Mouse (Mus musculus) forebrain, embryonic 10.5 days (tissue): Measurements from ENCODE around the gene Pnpo. TPM values are rescaled to one million over a fixed set of nuclear protein-coding genes. Genes with fewer than 3 reads are reported as not detected.
A peak's percentile ranks its signal among the peaks of the same experiment; 100 is the strongest.

ENCODE experiments used
- DNase-seq: peaks from one replicate; pipeline ENCODE4 v3.0.0-alpha.2; 2017; ENCODE audit warnings: low spot score; ENCODE audit errors: extremely low spot score
- H3K27ac ChIP-seq: fragments of 300-500 bp; sonication (generic); 2 replicates; pipeline ENCODE4 v1.5.1; 2016; ENCODE audit warnings: mild to moderate bottlenecking
- H3K27me3 ChIP-seq: fragments of 300-500 bp; sonication (generic); 2 replicates; pipeline ENCODE4 v1.6.1; 2016; ENCODE audit warnings: mild to moderate bottlenecking; ENCODE audit not compliant: poor library complexity, severe bottlenecking
- H3K36me3 ChIP-seq: fragments of 300-500 bp; sonication (generic); replicated peaks from 2 replicates; pipeline ENCODE4 v1.6.1; 2016; ENCODE audit warnings: mild to moderate bottlenecking, moderate library complexity
- H3K4me1 ChIP-seq: fragments of 300-500 bp; sonication (generic); 2 replicates; pipeline ENCODE4 v1.6.1; 2016
- H3K4me3 ChIP-seq: fragments of 300-500 bp; sonication (generic); 2 replicates; pipeline ENCODE4 v1.5.1; 2016; ENCODE audit warnings: mild to moderate bottlenecking, moderate library complexity
- H3K9me3 ChIP-seq: fragments of 300-500 bp; sonication (generic); 2 replicates; pipeline ENCODE4 v1.6.1; 2016; ENCODE audit warnings: mild to moderate bottlenecking, moderate library complexity
- whole genome bisulfite sequencing: fragments of 180-500 bp; shearing (Covaris S2); methylation state at CpG from one replicate; pipeline ENCODE4 v1.1.7; 2016; 5-methylcytosine and 5-hydroxymethylcytosine counted together
- polyA plus RNA-seq: library from polyadenylated mRNA; unstranded; fragments of >200 nt; fragmentation: Nextera tagmentation; extraction: Ambion mirVana; gene quantifications from 2 replicates; pipeline ENCODE4 v1.2.1, GENCODE M21; 2016

Pnpo gene
- polyA plus RNA-seq, 1 experiment from 2014 or later, result 40.7 TPM

DNA sequence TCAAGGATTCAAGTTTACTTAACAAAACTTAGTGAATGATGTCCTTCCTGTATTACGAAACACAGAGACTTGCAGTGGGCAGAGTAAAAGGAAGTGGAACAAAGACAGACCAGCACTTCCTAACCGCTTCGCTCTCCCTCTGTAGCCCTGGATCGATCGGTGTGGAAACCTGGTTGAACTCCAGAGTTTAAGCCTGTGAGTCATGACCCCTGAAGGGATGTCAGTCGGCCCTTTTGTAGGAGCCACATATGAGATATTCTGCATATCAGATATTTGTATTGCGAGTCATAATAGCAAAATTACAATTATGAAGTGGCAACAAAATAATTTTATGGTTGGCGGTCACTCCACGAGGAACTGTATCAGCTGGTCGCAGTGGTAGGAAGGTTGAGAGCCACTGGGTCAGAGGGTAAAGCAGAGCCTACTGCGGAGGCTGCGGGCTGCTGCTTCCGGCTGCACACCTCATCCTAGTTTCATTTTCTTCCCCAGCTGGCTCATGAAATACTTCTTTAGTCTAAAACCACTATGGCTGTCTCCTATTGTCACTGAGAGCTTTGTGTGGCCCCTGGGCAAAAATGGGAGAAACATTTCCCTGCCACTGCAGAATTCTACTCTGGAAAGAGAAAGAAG, 23.2 kb upstream of the Pnpo start:
- 94% methylated on average over 13 of the region's 13 CpGs for WGBS
- Histone ChIP-seq H3K27ac (no peak overlapping the region), H3K36me3 (peaks cover 22% of the 10 kb centered on the region)

GRCm38 (mm10) chr11:96966172-96966571, 22.4 kb upstream of the Pnpo start:
- no peak overlapping the region for H3K27ac ChIP-seq
- no peaks in the 10 kb centered on the region for H3K27me3 ChIP-seq
- H3K4me3 ChIP-seq, result no peak overlapping the region
- no peaks in the 10 kb centered on the region for H3K9me3 ChIP-seq
- no peak for DNase-seq
- H3K36me3 ChIP-seq, result peaks cover 31% of the 10 kb centered on the region
- 90% methylated on average over 3 of the region's 3 CpGs for WGBS
- H3K4me1 ChIP-seq, result peaks cover 23% of the 10 kb centered on the region

More for the DNA sequence above, 23.2 kb upstream of the Pnpo start:
- H3K9me3 ChIP-seq, result no peaks in the 10 kb centered on the region
- H3K4me3 ChIP-seq, result no peak overlapping the region
- no peak for DNase-seq
- H3K27me3 ChIP-seq, result no peaks in the 10 kb centered on the region
- peaks cover 23% of the 10 kb centered on the region for H3K4me1 ChIP-seq

DNA sequence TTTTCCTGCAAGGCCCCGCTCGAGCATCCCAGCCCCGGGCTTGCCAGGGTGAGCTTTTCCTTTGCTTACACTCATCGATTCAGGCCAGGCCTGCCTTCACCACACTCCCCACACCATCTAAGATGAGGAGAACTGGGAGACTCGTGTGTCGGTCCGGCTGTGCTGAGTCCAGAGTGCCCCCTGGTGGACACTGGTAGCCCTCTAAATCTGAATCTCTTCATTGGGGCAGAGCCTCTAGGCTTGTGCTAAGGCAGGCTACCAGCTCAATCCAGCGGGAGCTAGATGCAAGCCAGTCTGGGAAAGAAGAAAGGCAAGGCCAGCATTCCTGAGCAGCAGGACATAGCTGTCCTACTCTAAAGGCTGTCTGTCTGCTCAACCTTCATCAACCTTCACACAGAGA, 19.8 kb upstream of the Pnpo start:
- H3K27me3 ChIP-seq, result no peaks in the 10 kb centered on the region
- no peaks in the 10 kb centered on the region for H3K9me3 ChIP-seq
- peaks cover 9% of the 10 kb centered on the region for H3K4me1 ChIP-seq
- no peak overlapping the region for H3K27ac ChIP-seq
- peaks cover 54% of the 10 kb centered on the region for H3K36me3 ChIP-seq
- peak; percentile 68 for DNase-seq
- 23% methylated on average over 8 of the region's 8 CpGs for WGBS
- no peak overlapping the region for H3K4me3 ChIP-seq

- no peaks in the 10 kb centered on the region for H3K9me3 ChIP-seq
- H3K4me3 ChIP-seq, result no peak overlapping the region
- no peak for DNase-seq
- H3K36me3 ChIP-seq, result peaks cover 97% of the 10 kb centered on the region
- no peaks in the 10 kb centered on the region for H3K4me1 ChIP-seq
- H3K27ac ChIP-seq, result no peak overlapping the region
- 93% methylated on average over 10 of the region's 10 CpGs for WGBS
- H3K27me3 ChIP-seq, result no peaks in the 10 kb centered on the region
These were observed 13.4 kb upstream of the Pnpo start for GRCm38 (mm10) chr11:96957061-96957805.

- WGBS, result 60% methylated on average over 20 of the region's 20 CpGs
- no peaks in the 10 kb centered on the region for H3K27me3 ChIP-seq
- H3K4me3 ChIP-seq, result no peak overlapping the region
- peaks cover 97% of the 10 kb centered on the region for H3K36me3 ChIP-seq
- DNase-seq, result no peak
- no peaks in the 10 kb centered on the region for H3K9me3 ChIP-seq
- no peak overlapping the region for H3K27ac ChIP-seq
- no peaks in the 10 kb centered on the region for H3K4me1 ChIP-seq
These were observed 12.4 kb upstream of the Pnpo start for GRCm38 (mm10) chr11:96956009-96956724.

DNA sequence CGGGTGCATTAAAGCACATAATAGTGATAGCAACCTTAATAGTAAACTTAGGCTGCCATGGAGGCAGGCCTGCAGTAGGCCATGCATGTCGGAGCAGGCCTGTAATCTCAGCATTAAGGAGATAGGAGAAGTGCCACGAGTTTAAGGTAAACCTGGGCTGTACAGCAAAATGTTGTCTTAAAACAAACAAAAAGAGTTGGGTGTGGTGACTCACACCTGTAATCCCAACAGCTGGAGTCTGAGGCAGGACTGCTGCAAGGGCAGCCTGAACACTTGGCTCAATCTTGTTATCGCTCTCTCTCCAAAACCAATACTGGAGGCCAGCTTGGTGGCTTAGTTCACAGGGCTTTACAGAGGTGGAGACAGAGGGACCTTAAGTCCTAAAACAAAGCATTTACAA, 11.3 kb upstream of the Pnpo start:
- Histone ChIP-seq H3K36me3 (peaks cover 97% of the 10 kb centered on the region), H3K27ac (no peak overlapping the region)
- WGBS, result 92% methylated on average over 4 of the region's 4 CpGs

DNA sequence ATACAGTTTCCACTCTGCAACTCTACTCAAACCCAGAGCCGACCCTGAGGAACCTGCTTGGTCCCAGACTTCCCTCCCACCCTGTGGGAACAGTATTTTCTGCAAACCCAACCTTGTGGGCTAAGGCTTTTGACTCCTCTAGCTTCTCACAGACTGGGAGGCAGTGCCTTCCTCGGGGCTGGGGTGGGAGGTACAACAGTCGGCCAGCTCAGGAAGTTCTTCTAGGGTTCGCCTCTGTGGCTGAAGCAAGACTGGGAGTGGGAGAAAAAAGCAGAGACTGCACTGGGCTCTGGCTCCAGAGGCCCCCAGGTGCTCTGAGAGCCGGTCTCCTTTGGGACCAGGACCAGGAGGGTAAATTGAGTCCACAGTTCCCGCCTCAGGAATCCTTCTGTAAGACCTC, 9.1 kb upstream of the Pnpo start:
- 82% methylated on average over 6 of the region's 6 CpGs for WGBS
- Histone ChIP-seq H3K27ac (no peak overlapping the region), H3K27me3 (no peaks in the 10 kb centered on the region), H3K4me1 (no peaks in the 10 kb centered on the region), H3K4me3 (no peak overlapping the region), H3K9me3 (no peaks in the 10 kb centered on the region), H3K36me3 (peaks cover 95% of the 10 kb centered on the region)
- DNase-seq, result no peak

More for the DNA sequence above, 11.3 kb upstream of the Pnpo start:
- H3K4me3 ChIP-seq, result no peak overlapping the region
- no peaks in the 10 kb centered on the region for H3K4me1 ChIP-seq
- no peak for DNase-seq
- H3K9me3 ChIP-seq, result no peaks in the 10 kb centered on the region
- H3K27me3 ChIP-seq, result no peaks in the 10 kb centered on the region

DNA sequence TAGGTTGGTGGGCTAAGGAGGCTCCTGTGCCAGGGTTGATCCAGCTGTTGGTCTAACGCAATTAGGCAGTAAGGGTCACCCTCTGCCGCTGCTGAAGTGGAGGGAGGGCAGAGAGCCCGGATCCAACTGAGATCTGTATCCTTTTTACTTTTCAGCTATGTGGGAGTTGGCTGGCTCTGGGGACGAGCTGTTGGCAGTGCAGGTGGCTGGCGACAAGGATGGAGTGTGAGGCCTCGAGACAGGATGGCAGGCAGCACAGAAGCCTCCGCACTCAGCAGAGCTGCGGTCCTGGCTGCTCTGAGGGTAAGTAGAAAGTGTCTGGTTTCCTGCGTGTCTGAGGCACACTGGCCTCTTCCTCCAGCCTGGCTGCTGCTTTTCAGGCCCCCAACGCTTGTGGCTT, 8.6 kb upstream of the Pnpo start:
- no peaks in the 10 kb centered on the region for H3K4me1 ChIP-seq
- peaks cover 91% of the 10 kb centered on the region for H3K36me3 ChIP-seq
- H3K9me3 ChIP-seq, result no peaks in the 10 kb centered on the region
- H3K27ac ChIP-seq, result no peak overlapping the region
- no peak overlapping the region for H3K4me3 ChIP-seq
- WGBS, result 89% methylated on average over 10 of the region's 10 CpGs
- H3K27me3 ChIP-seq, result no peaks in the 10 kb centered on the region
- DNase-seq, result no peak

DNA sequence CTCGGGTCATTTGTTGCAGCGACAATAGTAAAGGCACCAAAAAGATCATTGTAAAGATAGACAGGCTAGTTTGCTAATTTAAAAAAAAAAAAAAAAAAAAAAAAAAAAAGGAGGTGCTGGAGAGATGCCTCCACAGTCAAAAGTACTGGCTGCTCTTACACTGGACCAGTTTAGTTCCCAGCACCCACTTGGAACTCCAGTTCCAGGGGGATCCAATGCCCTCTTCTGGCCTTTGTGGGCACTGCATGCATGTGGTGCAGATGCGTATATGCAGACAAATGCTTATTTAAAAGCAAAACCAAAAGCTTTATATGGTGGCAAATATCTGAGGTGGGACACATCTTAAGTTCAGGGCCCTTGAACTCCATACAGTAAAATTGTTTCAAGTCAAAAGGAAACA, 7.0 kb upstream of the Pnpo start:
- no peak for DNase-seq
- no peaks in the 10 kb centered on the region for H3K27me3 ChIP-seq
- no peak overlapping the region for H3K27ac ChIP-seq
- peaks cover 74% of the 10 kb centered on the region for H3K36me3 ChIP-seq
- no peaks in the 10 kb centered on the region for H3K9me3 ChIP-seq
- H3K4me1 ChIP-seq, result peaks cover 9% of the 10 kb centered on the region
- no peak overlapping the region for H3K4me3 ChIP-seq
- WGBS, result 100% methylated on average over 3 of the region's 3 CpGs

DNA sequence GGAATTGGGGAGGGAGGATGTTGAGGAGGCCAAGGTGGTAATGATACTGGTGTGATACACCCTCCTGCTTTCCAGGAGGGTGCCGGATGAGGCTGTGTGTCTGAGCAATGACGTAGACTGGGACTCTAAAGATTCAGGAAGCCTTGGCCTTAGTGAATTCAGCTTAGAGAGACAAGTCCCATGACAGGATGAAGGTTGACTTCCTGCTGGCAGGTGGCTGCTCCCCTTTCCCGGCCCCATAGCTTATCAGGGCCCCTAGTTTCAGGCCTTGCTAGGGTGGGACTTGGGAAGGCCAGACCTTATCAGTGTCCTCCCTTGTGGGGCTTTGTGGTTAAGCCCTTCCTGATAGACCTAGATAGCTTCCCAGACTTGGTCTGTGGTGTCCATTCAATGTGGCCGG, 4.1 kb upstream of the Pnpo start:
- Histone ChIP-seq H3K36me3 (peaks cover 45% of the 10 kb centered on the region), H3K4me1 (peaks cover 30% of the 10 kb centered on the region), H3K9me3 (no peaks in the 10 kb centered on the region), H3K27ac (no peak overlapping the region), H3K4me3 (no peak overlapping the region), H3K27me3 (peaks cover 11% of the 10 kb centered on the region)
- WGBS, result 91% methylated on average over 4 of the region's 4 CpGs
- no peak for DNase-seq

DNA sequence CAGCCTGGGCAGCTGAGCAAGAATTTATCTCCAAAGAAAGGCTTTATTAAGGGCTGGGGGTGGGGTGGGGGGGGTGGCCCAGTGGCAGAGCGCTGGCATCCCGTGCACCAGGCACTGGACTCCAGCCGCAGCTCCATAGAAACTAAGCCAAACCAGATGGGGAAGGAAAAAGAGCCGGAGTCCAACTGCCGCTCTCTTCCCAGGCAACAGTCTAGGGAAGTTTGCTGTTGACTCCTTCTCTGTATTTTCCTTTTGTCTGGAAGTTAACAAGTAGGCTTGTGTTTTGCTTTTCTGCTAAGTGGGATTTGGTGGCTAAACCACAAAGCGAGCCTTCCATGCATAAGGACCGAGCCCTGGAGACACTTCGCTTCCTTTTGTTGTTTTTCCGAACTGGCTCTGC, 2.7 kb upstream of the Pnpo start:
- peak overlapping the region; percentile 54; the same call in 1 of the 2 replicates for H3K27ac ChIP-seq
- H3K9me3 ChIP-seq, result no peaks in the 10 kb centered on the region
- WGBS, result 76% methylated on average over 9 of the region's 9 CpGs
- H3K36me3 ChIP-seq, result peaks cover 31% of the 10 kb centered on the region
- peaks cover 30% of the 10 kb centered on the region for H3K4me1 ChIP-seq
- H3K4me3 ChIP-seq, result peak overlapping the region; percentile 24
- peaks cover 15% of the 10 kb centered on the region for H3K27me3 ChIP-seq
- DNase-seq, result no peak

GRCm38 (mm10) chr11:96944844-96945580, 1.2 kb upstream of the Pnpo start:
- H3K27me3 ChIP-seq, result peaks cover 15% of the 10 kb centered on the region
- 87% methylated on average over 14 of the region's 14 CpGs for WGBS
- peak overlapping the region; percentile 59 for H3K4me3 ChIP-seq
- H3K36me3 ChIP-seq, result peaks cover 17% of the 10 kb centered on the region
- no peak for DNase-seq
- H3K4me1 ChIP-seq, result peaks cover 34% of the 10 kb centered on the region
- no peaks in the 10 kb centered on the region for H3K9me3 ChIP-seq
- peak overlapping the region; percentile 79 for H3K27ac ChIP-seq
